Mouse (Mus musculus) olfactory bulb, adult 2 months (tissue): ENCODE data around the gene Dlgap4. TPM values are rescaled to one million over a fixed set of nuclear protein-coding genes. Genes with fewer than 3 reads are reported as not detected.

Experiments used
- H3K27ac ChIP-seq: fragments of 200-500 bp; 2 replicates; pipeline ENCODE4 v1.5.1; 2012; ENCODE audit warnings: low read depth, low read length; ENCODE audit not compliant: insufficient read depth
- H3K4me1 ChIP-seq: fragments of 200-500 bp; 2 replicates; pipeline ENCODE4 v1.6.1; 2012; ENCODE audit warnings: low read length; ENCODE audit not compliant: control insufficient read depth, insufficient read depth
- H3K4me3 ChIP-seq: fragments of 200-500 bp; 2 replicates; pipeline ENCODE4 v1.5.1; 2012; ENCODE audit warnings: mild to moderate bottlenecking, low read depth, low read length, moderate library complexity; ENCODE audit not compliant: insufficient read depth
- CTCF ChIP-seq: fragments of 200-500 bp; IDR thresholded peaks from 2 replicates; pipeline ENCODE4 v1.5.1; 2012; ENCODE audit warnings: low read depth, mild to moderate bottlenecking, low read length, moderate library complexity; ENCODE audit not compliant: insufficient read depth
- POLR2A ChIP-seq: fragments of 200-500 bp; IDR thresholded peaks from 2 replicates; pipeline ENCODE4 v1.6.1; 2012; ENCODE audit warnings: mild to moderate bottlenecking, low read depth, low read length, moderate library complexity; ENCODE audit not compliant: insufficient read depth
- WGBS: fragments of 180-500 bp; shearing (Covaris S2); methylation state at CpG from one replicate; pipeline ENCODE4 v1.1.7; 2018; 5-methylcytosine and 5-hydroxymethylcytosine counted together
- polyA plus RNA-seq: library from polyadenylated mRNA; stranded (reverse); fragments of >200 nt; gene quantifications from 2 replicates; pipeline ENCODE4 v1.2.4, GENCODE M21; 2012; ENCODE audit warnings: low replicate concordance; ENCODE audit not compliant: missing spikeins, insufficient read depth, insufficient read length

Gene Dlgap4
- polyA plus RNA-seq, 1 experiment, result not detected

DNA sequence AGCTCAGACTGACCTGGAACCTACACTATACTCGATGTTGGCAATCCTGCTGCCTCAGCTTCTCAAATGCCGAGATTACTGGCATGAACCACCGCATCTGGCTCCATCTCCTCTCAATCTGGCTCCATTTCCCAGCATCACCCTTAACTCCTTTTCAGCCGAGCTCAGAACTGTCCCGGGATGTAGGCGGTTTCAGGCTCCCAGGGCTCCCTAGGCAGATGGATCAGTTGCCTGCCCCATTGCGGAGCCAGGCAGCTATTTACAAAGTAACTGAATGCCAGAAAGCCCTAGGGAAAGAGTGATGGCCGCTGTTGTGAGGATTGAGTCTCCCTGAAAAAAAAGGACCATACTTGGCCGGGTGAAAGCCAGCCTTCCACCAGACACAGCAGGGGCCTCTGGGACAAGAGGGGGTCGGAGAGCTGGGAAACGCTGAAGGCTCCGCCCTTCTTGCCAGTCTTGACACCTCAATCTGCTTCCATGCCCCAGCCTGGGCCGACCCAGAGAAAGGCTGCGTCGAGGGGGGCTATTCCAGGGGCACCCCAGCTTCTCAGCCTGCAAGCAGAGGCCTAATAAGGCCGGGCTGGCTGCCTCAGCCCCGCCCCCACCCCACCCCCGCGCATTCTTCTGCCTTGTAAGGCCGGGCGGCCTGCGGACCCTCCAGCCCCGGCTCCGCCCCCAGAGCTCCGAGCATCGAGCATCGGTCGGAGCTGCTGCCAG lies 161.4 kb downstream of the Dlgap4 start, which contains the start of gene Myl9:
Gene Myl9 (plus strand): TSS at position 683 of the 717 bp plus-strand sequence.
- Histone ChIP-seq H3K27ac (no peak within 1 kb of the TSS), H3K4me3 (peak within 1 kb of the TSS; percentile 18; the same call in 1 of the 2 replicates), H3K4me1 (peaks cover 10% of the 10 kb centered on the region)
- TF ChIP-seq CTCF, result no peak
- no peak for TF ChIP-seq POLR2A
- WGBS, result 15% methylated on average over 28 of the region's 28 CpGs

DNA sequence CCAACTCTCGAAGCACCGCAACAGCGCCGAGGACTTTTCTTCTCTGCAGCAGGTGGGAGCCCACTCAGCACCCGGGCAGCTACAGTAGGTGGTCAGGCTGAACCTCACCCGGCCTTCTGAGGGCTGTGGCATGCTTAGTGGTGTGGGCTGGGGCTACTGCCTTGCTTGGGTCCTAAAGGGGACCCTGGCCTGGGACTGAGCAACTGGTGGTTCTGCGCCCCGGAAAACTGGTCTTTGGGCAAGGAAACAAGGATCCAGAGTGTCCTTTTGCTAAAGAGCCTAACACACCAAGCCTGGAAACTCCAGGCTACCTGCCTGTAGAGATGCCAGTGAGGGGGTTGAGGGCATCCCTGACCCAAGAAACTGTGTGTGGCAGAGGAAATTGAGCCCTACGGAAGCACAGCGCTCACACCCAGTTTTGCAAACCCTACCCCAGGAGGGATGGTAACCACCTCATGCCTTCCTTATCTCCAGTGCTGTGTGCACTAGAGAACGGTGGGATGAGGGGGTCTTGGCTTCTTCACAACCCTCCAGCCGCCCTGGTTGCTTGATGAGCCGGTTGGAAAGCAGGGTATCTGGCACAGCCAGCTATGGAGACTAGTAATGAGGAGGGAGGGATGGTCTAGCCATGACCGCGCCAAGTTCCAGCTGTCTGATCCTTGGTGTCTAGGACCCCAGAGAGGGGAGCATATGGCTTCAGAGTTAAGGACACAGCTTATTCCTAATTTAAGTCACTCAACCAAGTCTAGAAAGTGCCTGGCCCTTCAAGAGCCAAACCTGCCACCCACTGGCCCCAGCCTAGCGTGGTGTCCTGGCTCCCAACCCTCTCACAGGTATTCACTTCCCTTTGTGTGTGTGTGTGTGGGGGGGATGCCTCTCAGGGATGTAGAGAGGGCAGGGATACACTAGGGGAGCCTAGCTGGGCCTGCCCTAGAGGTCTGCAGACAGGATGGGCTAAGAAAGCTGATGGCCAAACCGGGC lies 162.2 kb downstream of the Dlgap4 start:
- Histone ChIP-seq H3K27ac (no peak overlapping the region), H3K4me3 (peak overlapping the region; percentile 18; the same call in 1 of the 2 replicates), H3K4me1 (peaks cover 10% of the 10 kb centered on the region)
- 43% methylated on average over 17 of the region's 17 CpGs for WGBS
- TF ChIP-seq POLR2A (no peak), CTCF (no peak)

- H3K4me3 ChIP-seq, result no peak overlapping the region
- 92% methylated on average over 2 of the region's 2 CpGs for WGBS
- H3K27ac ChIP-seq, result no peak overlapping the region
- TF ChIP-seq CTCF (no peak), POLR2A (no peak)
- peaks cover 10% of the 10 kb centered on the region for H3K4me1 ChIP-seq
These were observed 163.4 kb downstream of the Dlgap4 start for GRCm38 (mm10) chr2:156776907-156777306.

DNA sequence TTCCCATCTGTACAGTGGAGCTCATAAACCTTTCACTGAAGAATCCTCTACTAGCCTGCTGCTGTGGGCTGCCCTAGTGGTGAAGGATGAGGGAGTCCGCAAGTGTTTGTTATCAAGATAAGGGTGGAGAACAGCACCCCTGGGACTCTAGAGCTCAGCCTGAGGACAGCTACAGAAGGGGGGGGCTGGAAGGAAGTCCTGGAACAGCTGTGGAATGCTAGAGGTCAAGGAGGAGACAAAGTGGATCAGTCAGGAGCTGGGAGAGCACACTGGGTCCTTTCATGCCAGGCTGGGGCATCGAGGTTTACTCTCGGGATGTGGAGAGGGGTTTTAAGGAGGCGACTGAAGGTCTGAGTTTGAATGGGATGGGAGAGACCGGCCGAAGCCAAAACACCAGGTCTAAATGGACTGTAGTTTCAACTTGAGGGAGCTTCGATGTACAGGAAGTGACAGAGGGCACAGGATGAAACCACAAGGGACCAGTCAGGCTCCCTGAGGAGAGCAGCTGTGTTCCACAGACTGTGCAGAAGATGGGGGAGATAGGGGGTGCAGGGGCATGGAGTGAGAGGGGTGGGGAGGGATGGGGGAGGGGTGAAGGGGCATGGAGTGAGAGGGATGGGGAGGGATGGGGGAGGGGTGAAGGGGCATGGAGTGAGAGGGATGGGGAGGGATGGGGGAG lies 164.0 kb downstream of the Dlgap4 start:
- peaks cover 10% of the 10 kb centered on the region for H3K4me1 ChIP-seq
- no peak for TF ChIP-seq POLR2A
- 60% methylated on average over 7 of the region's 7 CpGs for WGBS
- H3K27ac ChIP-seq, result no peak overlapping the region
- no peak overlapping the region for H3K4me3 ChIP-seq

DNA sequence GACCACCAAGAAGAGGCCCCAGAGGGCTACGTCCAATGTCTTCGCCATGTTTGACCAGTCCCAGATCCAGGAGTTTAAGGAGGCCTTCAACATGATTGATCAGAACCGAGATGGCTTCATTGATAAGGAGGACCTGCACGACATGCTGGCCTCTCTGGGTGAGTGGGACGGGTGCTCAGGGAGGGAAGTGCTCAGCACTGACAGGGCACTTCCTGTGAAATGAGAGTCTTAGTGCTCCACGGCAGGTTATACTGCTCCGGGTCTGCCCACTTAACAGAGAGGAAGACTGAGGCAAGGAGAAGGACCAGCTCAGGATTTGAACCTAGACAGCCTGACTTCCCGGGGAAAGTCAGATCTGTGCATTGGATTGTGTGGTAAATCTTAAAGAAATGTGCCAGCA lies 165.1 kb downstream of the Dlgap4 start:
- WGBS, result 92% methylated on average over 8 of the region's 8 CpGs
- Histone ChIP-seq H3K27ac (no peak overlapping the region), H3K4me3 (no peak overlapping the region), H3K4me1 (peaks cover 10% of the 10 kb centered on the region)
- TF ChIP-seq POLR2A, result no peak
- no peak for TF ChIP-seq CTCF

DNA sequence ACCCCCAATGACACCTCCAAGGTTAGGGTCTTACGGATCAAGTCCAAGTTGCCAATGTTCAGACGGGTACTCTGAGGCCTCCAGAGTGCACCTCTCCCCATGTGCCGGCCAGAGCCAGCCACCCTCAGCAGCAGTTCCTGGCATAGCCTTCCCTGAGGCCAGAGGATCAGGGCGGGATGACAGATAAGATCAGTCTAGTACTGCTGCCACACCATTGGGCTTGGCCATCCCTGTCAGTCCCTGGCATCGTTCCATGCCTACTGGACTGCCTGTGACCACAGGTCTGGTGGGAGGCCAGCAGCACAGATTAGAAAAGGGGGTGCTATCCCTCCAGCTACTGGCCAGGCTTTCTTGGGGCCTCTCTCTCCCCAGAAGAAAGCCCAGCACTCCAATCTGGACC lies 165.5 kb downstream of the Dlgap4 start:
- TF ChIP-seq CTCF (no peak), POLR2A (no peak)
- Histone ChIP-seq H3K4me3 (no peak overlapping the region), H3K4me1 (peaks cover 10% of the 10 kb centered on the region), H3K27ac (no peak overlapping the region)
- WGBS, result 79% methylated on average over 5 of the region's 5 CpGs

DNA sequence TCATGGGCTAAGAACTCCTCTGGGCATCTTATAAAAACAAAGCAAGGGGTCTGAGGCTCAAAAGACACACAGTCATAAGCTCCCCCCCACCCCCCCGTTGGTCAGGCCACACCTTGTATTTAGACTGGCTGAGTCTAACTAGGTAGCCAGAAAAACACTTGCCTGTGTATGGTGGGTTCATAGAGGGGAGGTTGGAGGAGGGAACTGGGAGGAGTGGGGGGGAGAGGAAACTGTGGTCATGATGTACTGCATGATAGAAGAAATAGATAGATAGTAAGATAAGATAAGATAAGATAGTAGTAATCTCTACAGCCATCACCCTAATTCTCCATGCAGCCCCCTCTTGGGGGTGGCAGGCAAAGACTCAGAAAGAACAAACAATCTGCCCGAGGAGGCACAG lies 166.0 kb downstream of the Dlgap4 start:
- H3K4me1 ChIP-seq, result peaks cover 10% of the 10 kb centered on the region
- TF ChIP-seq POLR2A, result no peak
- TF ChIP-seq CTCF, result no peak
- 73% methylated on average over 2 of the region's 2 CpGs for WGBS
- no peak overlapping the region for H3K27ac ChIP-seq
- no peak overlapping the region for H3K4me3 ChIP-seq

DNA sequence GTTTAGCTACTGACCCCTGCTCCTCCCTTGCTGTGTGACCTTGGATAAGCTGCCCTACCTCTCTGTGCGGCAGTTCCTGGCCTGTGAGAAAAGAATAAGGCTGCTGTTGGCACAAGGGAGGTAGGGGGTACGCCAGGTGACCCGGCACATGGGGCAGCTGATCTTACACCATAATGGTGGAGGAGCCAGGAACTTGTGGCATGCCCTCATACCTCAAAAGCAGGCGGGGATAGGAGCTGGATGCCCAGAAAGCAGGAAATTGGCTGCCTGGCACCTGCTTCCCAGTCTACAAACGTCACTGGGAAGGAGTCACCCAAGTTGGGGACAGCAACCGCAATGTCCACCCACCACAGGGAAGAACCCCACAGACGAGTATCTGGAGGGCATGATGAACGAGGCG lies 166.6 kb downstream of the Dlgap4 start:
- Histone ChIP-seq H3K4me1 (peaks cover 4% of the 10 kb centered on the region), H3K4me3 (no peak overlapping the region), H3K27ac (no peak overlapping the region)
- TF ChIP-seq POLR2A, result no peak
- TF ChIP-seq CTCF, result no peak
- WGBS, result 83% methylated on average over 9 of the region's 9 CpGs
